ENCODE assay signal across 29 mouse cellular contexts in the genomic region with DNA sequence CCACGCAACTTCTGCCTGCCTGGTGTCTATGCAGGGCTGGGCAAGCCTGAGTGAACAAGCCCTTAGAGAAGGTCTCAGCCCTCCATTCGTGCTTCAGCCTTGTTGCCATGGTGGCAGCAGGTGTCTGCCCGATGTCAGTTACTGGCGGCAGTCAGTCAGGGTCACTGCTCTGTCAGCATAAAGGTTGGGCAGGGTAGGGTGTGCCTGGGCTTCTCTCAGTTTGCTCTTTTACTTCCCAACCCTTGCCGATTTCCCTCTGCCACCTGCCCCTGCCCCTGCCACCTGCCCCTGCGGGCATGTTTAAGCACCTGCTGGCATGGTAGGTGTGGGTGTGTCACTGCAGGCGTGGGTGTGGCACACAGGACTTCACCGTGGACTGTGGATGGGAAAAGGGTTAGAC.
DNase-seq lines count a peak whose midpoint lies in the region; ATAC-seq and TF ChIP-seq lines count a peak whose summit lies in the region.
"Had no signal": no experiment of that assay in that cellular context is flagged by ENCODE, and none has a peak within 500 bp of the region (broad histone marks: within the 10 kb centered on the region; RNA-seq: fewer than 3 reads in every experiment).

No protein-coding gene starts in this region.

- peaks cover 26% of the 10 kb centered on the region for H3K36me3 ChIP-seq in midbrain, embryonic 13.5 days
- peaks cover 16% of the 10 kb centered on the region for H3K36me3 ChIP-seq in midbrain, embryonic 10.5 days
- peaks cover 8% of the 10 kb centered on the region; the same call in 1 of the 2 replicates for H3K36me3 ChIP-seq in intestine, embryonic 15.5 days
- H3K36me3 ChIP-seq in intestine, postnatal 0 days (ENCODE audit: control insufficient read depth, insufficient read depth), result peaks cover 12% of the 10 kb centered on the region; the same call in 1 of the 2 replicates
- peaks cover 3% of the 10 kb centered on the region; the same call in 1 of the 2 replicates for H3K36me3 ChIP-seq in stomach, embryonic 16.5 days (ENCODE audit: control insufficient read depth, insufficient read depth, low read length)

- TF ChIP-seq CTCF in intestine, postnatal 0 days (IDR thresholded peaks at IDR 0.05; ENCODE audit: low read depth), result no peak

- 0 out of 2 replicates have a peak overlapping the region, but pooled peaks have one; percentile 12 for H3K27ac ChIP-seq in midbrain, embryonic 13.5 days
- H3K27ac ChIP-seq in midbrain, embryonic 10.5 days (replicated peaks), result no peak overlapping the region
- no peak overlapping the region for H3K27ac ChIP-seq in intestine, embryonic 15.5 days
- no peak overlapping the region for H3K27ac ChIP-seq in intestine, postnatal 0 days (ENCODE audit: low read depth, low read length)
- peak overlapping the region; percentile 11; the same call in 1 of the 2 replicates for H3K27ac ChIP-seq in stomach, embryonic 16.5 days (ENCODE audit: low read length)
- H3K27ac ChIP-seq: embryonic facial prominence, embryonic 10.5 days; embryonic facial prominence, embryonic 15.5 days; forebrain, embryonic 13.5 days; heart, embryonic 15.5 days; limb, embryonic 13.5 days; neural tube, embryonic 12.5 days; stomach, embryonic 15.5 days had no signal

- no peak overlapping the region for H3K4me3 ChIP-seq in midbrain, embryonic 13.5 days (replicated peaks)
- H3K4me3 ChIP-seq in midbrain, embryonic 10.5 days, result no peak overlapping the region
- no peak overlapping the region for H3K4me3 ChIP-seq in intestine, embryonic 15.5 days (replicated peaks)
- H3K4me3 ChIP-seq in intestine, postnatal 0 days (ENCODE audit: low read depth, low read length), result no peak overlapping the region
- H3K4me3 ChIP-seq in stomach, embryonic 16.5 days (replicated peaks; ENCODE audit: low read length), result no peak overlapping the region
- H3K4me3 ChIP-seq: embryonic facial prominence, embryonic 10.5 days; embryonic facial prominence, embryonic 15.5 days; forebrain, embryonic 13.5 days; heart, embryonic 15.5 days; limb, embryonic 13.5 days; neural tube, embryonic 12.5 days; stomach, embryonic 15.5 days had no signal

- H3K9me3 ChIP-seq in midbrain, embryonic 13.5 days, result no peaks in the 10 kb centered on the region
- H3K9me3 ChIP-seq in midbrain, embryonic 10.5 days (replicated peaks), result no peaks in the 10 kb centered on the region
- H3K9me3 ChIP-seq in intestine, embryonic 15.5 days, result no peaks in the 10 kb centered on the region
- H3K9me3 ChIP-seq in intestine, postnatal 0 days (ENCODE audit: control insufficient read depth), result no peaks in the 10 kb centered on the region
- no peaks in the 10 kb centered on the region for H3K9me3 ChIP-seq in stomach, embryonic 16.5 days (replicated peaks; ENCODE audit: control insufficient read depth, low read length)
- H3K9me3 ChIP-seq: embryonic facial prominence, embryonic 10.5 days; embryonic facial prominence, embryonic 15.5 days; forebrain, embryonic 13.5 days; heart, embryonic 15.5 days; limb, embryonic 13.5 days; neural tube, embryonic 12.5 days; stomach, embryonic 15.5 days had no signal

- no peak overlapping the region for H3K4me2 ChIP-seq in midbrain, embryonic 13.5 days (replicated peaks)
- H3K4me2 ChIP-seq in intestine, embryonic 15.5 days (replicated peaks), result no peak overlapping the region
- no peak overlapping the region for H3K4me2 ChIP-seq in intestine, postnatal 0 days (replicated peaks; ENCODE audit: low read depth)
- H3K4me2 ChIP-seq in stomach, embryonic 16.5 days (ENCODE audit: low read depth, low read length), result no peak overlapping the region
- H3K4me2 ChIP-seq: embryonic facial prominence, embryonic 15.5 days; forebrain, embryonic 13.5 days; heart, embryonic 15.5 days; hindbrain, embryonic 14.5 days; limb, embryonic 13.5 days; liver, embryonic 11.5 days; neural tube, embryonic 12.5 days; stomach, embryonic 15.5 days had no signal

- no peak for DNase-seq in midbrain, embryonic 10.5 days (ENCODE audit: low spot score)
- no peak for DNase-seq in urinary bladder, postnatal 10 days (ENCODE audit: low spot score)
- DNase-seq: adrenal gland, adult 2 months; B cell, adult 2 months; cerebellum, adult 8-10 months; cerebellum, postnatal 25 days; gastrocnemius, postnatal 10 days; kidney, adult 9 months; kidney, postnatal 14 days; lung, postnatal 36 days; midbrain, embryonic 14.5 days; right cerebral cortex, postnatal 25 days; thymus, adult 18-20 months; thymus, postnatal 4 days had no signal

- peaks cover 29% of the 10 kb centered on the region for H3K4me1 ChIP-seq in midbrain, embryonic 13.5 days (replicated peaks)
- peaks cover 12% of the 10 kb centered on the region for H3K4me1 ChIP-seq in midbrain, embryonic 10.5 days
- no peaks in the 10 kb centered on the region for H3K4me1 ChIP-seq in intestine, embryonic 15.5 days (replicated peaks)
- no peaks in the 10 kb centered on the region for H3K4me1 ChIP-seq in intestine, postnatal 0 days (replicated peaks; ENCODE audit: control insufficient read depth, insufficient read depth, low read length)
- H3K4me1 ChIP-seq in stomach, embryonic 16.5 days (ENCODE audit: control insufficient read depth, insufficient read depth, low read length), result peaks cover 11% of the 10 kb centered on the region; the same call in 1 of the 2 replicates
- H3K4me1 ChIP-seq: heart, embryonic 15.5 days had no signal

- no peak overlapping the region for H3K9ac ChIP-seq in midbrain, embryonic 13.5 days (replicated peaks)
- no peak overlapping the region for H3K9ac ChIP-seq in intestine, embryonic 15.5 days
- no peak overlapping the region for H3K9ac ChIP-seq in intestine, postnatal 0 days (ENCODE audit: low read depth, low read length)
- H3K9ac ChIP-seq in stomach, embryonic 16.5 days (ENCODE audit: low read length), result no peak overlapping the region
- H3K9ac ChIP-seq: embryonic facial prominence, embryonic 15.5 days; forebrain, embryonic 13.5 days; heart, embryonic 15.5 days; hindbrain, embryonic 14.5 days; limb, embryonic 13.5 days; neural tube, embryonic 12.5 days; stomach, embryonic 15.5 days had no signal

- H3K27me3 ChIP-seq in midbrain, embryonic 13.5 days, result no peaks in the 10 kb centered on the region
- H3K27me3 ChIP-seq in midbrain, embryonic 10.5 days (ENCODE audit: low read depth, poor library complexity, severe bottlenecking), result no peaks in the 10 kb centered on the region
- no peaks in the 10 kb centered on the region for H3K27me3 ChIP-seq in intestine, embryonic 15.5 days (replicated peaks)
- H3K27me3 ChIP-seq in intestine, postnatal 0 days (replicated peaks; ENCODE audit: control insufficient read depth, insufficient read depth, low read length), result no peaks in the 10 kb centered on the region
- no peaks in the 10 kb centered on the region for H3K27me3 ChIP-seq in stomach, embryonic 16.5 days (ENCODE audit: control insufficient read depth, insufficient read depth, low read length)
- H3K27me3 ChIP-seq: embryonic facial prominence, embryonic 15.5 days; forebrain, embryonic 13.5 days; heart, embryonic 15.5 days; limb, embryonic 13.5 days; neural tube, embryonic 12.5 days; stomach, embryonic 15.5 days had no signal

- peak; percentile 32; the same call in 1 of the 2 replicates for ATAC-seq in midbrain, embryonic 13.5 days
- peak; percentile 53 for ATAC-seq in intestine, embryonic 15.5 days
- peak; percentile 61 for ATAC-seq in intestine, postnatal 0 days
- peak; percentile 39; the same call in 1 of the 2 replicates for ATAC-seq in stomach, embryonic 16.5 days (ENCODE audit: insufficient read depth, low FRiP score)
- no peak for ATAC-seq in megakaryocyte-erythroid progenitor cell, adult 5-6 weeks (replicated peaks; ENCODE audit: low FRiP score, low TSS enrichment, poor library complexity, severe bottlenecking)
- ATAC-seq: activated CD4-positive, CD25-positive, alpha-beta regulatory T cell, adult 4 months; forebrain, embryonic 13.5 days had no signal

- 73% methylated on average over 8 of the region's 8 CpGs for whole genome bisulfite sequencing in midbrain, embryonic 13.5 days
- WGBS in midbrain, embryonic 10.5 days, result 83% methylated on average over 8 of the region's 8 CpGs
- 67% methylated on average over 8 of the region's 8 CpGs for WGBS in intestine, embryonic 15.5 days
- WGBS in intestine, postnatal 0 days, result 54% methylated on average over 8 of the region's 8 CpGs
- 67% methylated on average over 8 of the region's 8 CpGs for WGBS in stomach, embryonic 16.5 days

Comparison
In these comparisons a context has a peak if more than half of its experiments do, and no peak if none do; other contexts are left out.
1. H3K27ac ChIP-seq: peak in midbrain, embryonic 13.5 days (single experiment) and stomach, embryonic 16.5 days (single experiment); none in midbrain, embryonic 10.5 days (single experiment), intestine, embryonic 15.5 days (single experiment) and intestine, postnatal 0 days (single experiment).